Mouse (Mus musculus) layer of hippocampus, adult 18-20 months (tissue): Measurements from ENCODE around the gene Krt90. TPM values are rescaled to one million over a fixed set of nuclear protein-coding genes. Genes with fewer than 3 reads are reported as not detected.
"Not testable (repeated sequence)": the region's sequence is repeated elsewhere in the genome, so short reads cannot be mapped to it uniquely, and the experiment has no call there.

Experiments
- DNase-seq, 2 experiments: peaks; one replicate each; pipeline ENCODE4 v3.0.0; 2022; ENCODE audit warnings: low spot score in 2 of 2
- microRNA-seq, 2 experiments: library from miRNA; unstranded; fragments of <30 nt; microRNA quantifications; one replicate each; pipeline ENCODE4 v1.2.0; 2021
- total RNA-seq, 2 experiments: library from RNA; stranded (reverse); gene quantifications; 2 replicates each; pipeline ENCODE4 v1.2.3; 2021

The Krt90 gene
- total RNA-seq, 2 experiments from 2014 or later = not detected

DNA sequence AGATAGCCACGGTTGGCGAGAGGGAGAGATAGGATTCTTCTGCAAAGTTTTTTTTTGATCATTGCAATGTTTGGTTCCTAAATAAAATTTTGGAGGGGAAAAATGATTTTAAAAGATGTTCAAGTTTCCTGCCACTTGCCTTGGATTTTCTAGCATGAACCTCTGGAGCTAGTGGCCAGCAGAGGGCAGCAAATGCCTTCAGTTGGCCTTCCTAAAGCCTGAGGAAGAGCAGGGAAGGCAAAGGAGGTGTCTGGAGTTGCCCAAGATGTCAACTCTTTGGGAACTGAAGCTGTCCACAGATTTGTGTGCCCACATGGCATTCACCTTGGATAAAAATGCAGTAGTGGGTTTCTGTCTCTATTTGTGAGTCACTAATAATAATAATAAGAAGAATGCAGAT, 43.0 kb downstream of the Krt90 start:
- DNase-seq = peak; percentile 70 to 86

DNA sequence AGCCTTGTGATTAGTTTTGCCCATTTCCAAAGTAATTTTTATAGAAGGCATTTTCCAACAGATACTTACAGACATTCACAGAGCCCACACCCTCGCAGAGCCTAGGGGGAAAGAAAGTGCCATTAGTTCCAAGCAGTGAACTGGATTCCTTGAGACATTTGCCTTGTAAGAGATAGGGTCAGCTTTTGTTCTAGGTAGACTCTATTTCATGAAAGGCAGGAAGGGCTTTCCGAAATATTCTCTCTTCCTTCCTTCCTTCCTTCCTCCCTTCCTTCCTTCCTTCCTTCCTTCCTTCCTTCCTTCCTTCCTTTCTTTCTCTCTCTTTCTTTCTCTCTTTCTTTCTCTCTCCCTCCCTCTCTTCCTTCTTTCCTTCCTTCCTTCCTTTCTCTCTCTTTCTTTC, 45.6 kb downstream of the Krt90 start, which contains the start of gene Gm49425:
TSS of gene Gm49425 (minus strand) at position 101 of the 400 bp plus-strand sequence.
- not testable (repeated sequence) for DNase-seq

DNA sequence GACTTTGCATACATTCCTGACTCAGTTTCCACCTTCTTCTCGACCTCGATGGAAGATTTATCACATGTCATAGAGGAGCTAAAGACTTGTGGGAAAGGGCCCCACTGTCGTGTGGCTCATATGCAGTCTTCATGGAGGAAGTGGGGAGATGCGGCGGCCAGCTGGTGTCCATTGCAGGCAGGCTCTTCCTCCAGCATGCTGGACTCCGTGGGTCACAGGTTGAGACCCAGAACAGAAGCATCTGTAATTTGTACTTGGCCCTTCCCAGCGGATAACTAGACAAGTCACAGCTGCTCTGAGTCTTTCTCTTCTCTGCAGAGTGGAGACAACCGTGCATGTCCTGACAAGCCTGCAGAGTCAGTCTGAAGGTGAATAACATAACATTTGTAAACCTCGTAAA, 54.5 kb downstream of the Krt90 start:
- no peak for DNase-seq

DNA sequence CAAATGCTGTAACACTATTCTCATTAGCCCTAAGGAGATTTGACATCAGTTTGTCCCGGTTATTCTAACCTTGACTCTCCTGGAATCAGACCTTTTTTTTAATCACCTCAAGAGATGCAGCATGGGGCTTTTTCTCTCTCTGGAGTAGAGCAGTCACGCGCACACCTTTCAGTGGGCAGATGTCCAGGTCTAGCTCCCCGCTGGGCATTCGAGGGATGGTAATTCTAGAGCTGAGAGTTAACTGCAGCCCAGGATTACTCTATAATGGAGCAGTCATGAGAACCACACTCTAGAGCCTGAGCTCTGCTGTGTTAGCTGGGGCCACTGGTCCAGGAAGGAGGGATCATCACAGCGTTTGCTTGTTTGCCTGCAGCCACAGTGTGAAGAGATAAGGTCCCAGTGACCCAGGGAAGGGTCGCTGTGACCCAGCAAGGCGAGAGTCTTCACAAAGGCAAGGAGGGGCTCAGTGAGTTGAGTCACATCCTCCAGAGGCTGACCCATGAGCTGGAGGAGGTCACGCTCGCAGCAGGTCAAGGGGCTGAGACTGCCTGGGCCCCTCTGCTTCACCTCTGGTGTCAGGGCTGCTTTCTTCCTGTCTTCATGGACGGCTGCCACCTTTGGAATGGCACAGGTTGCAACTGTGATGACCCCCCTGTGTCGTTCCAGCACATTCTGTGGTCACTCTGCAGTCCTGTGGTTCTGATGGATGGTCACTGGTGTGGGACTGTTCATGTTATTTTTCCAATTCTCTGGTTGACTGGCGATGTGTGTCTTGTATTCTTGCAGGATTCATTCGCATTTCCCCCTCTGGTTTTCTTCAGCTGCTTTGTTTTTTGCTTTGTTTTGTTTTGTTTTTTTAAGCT, 55.6 kb downstream of the Krt90 start:
- DNase-seq = no peak

Small RNA genes within 50 kb of the gene (microRNA-seq; reads per million reads assigned to microRNA genes)
- 0 reads per million in 2 experiments for gene Gm44393
- gene Gm44460 = 0 reads per million in 2 experiments

Other genes starting within 250 kb of the Krt90 start
- gene Krt80, start 192.8 kb downstream of the Krt90 start, total RNA-seq = under 1 TPM; 0.25 to 0.40 TPM
- gene Krt7, start 151.9 kb downstream of the Krt90 start, total RNA-seq = not detected
- under 1 TPM; 0.18 to 0.40 TPM for gene Krt87, start 124.1 kb downstream of the Krt90 start, total RNA-seq
- not detected for gene Krt88, start 115.2 kb downstream of the Krt90 start, total RNA-seq
- not detected for gene Krt81, start 99.2 kb downstream of the Krt90 start, total RNA-seq
- under 1 TPM in 1 of 2 experiments, not detected in 1; 0.15 TPM for gene Krt86, start 89.5 kb downstream of the Krt90 start, total RNA-seq
- not detected for gene Krt83, start 71.4 kb downstream of the Krt90 start, total RNA-seq
- not detected for gene Gm49425, start 45.7 kb downstream of the Krt90 start, total RNA-seq
- not detected for gene Krt84, start 30.1 kb downstream of the Krt90 start, total RNA-seq
- gene Krt82, start 12.3 kb downstream of the Krt90 start, total RNA-seq = not detected
- gene Krt75, start 11.0 kb upstream of the Krt90 start, total RNA-seq = not detected
- gene Gm5414, start 65.2 kb upstream of the Krt90 start, total RNA-seq = not detected
- gene Gm5478, start 84.4 kb upstream of the Krt90 start, total RNA-seq = not detected
- not detected for gene Krt6b, start 117.3 kb upstream of the Krt90 start, total RNA-seq
- not detected for gene Krt6a, start 131.4 kb upstream of the Krt90 start, total RNA-seq
- under 1 TPM; 0.43 to 0.84 TPM for gene Krt5, start 149.9 kb upstream of the Krt90 start, total RNA-seq
- not detected for gene Krt71, start 180.2 kb upstream of the Krt90 start, total RNA-seq
- gene Krt72, start 223.5 kb upstream of the Krt90 start, total RNA-seq = not detected
- 1 to 10 TPM; 6.3 to 7.8 TPM for gene Krt73, start 239.4 kb upstream of the Krt90 start, total RNA-seq